Mouse (Mus musculus) hindbrain, postnatal 0 days (tissue): Measurements from ENCODE around the gene Disp3. TPM values are rescaled to one million over a fixed set of nuclear protein-coding genes. Genes with fewer than 3 reads are reported as not detected.
A peak's percentile ranks its signal among the peaks of the same experiment; 100 is the strongest.

Source experiments
- ATAC-seq: fragments of 200-750 bp; cut with Nextera tagmentation; 2 replicates; pipeline ENCODE4 v1.8.0; 2017; ENCODE audit warnings: mild to moderate bottlenecking, moderate TSS enrichment, moderate library complexity
- DNase-seq: peaks from one replicate; pipeline ENCODE4 v3.0.0-alpha.2; 2015; ENCODE audit warnings: low spot score
- H3K27ac ChIP-seq: fragments of 300-500 bp; sonication (generic); 2 replicates; pipeline ENCODE4 v1.5.1; 2014; ENCODE audit warnings: mild to moderate bottlenecking
- H3K27me3 ChIP-seq: fragments of 300-500 bp; sonication (generic); 2 replicates; pipeline ENCODE4 v1.6.1; 2014; ENCODE audit warnings: low read length, mixed read lengths; ENCODE audit not compliant: insufficient read depth
- H3K36me3 ChIP-seq: fragments of 300-500 bp; sonication (generic); 2 replicates; pipeline ENCODE4 v1.6.1; 2014; ENCODE audit warnings: low read length, mixed read lengths; ENCODE audit not compliant: insufficient read depth
- H3K4me1 ChIP-seq: fragments of 300-500 bp; sonication (generic); 2 replicates; pipeline ENCODE4 v1.6.1; 2014; ENCODE audit warnings: antibody characterized with exemption, low read length, mixed read lengths; ENCODE audit not compliant: insufficient read depth
- H3K4me2 ChIP-seq: fragments of 300-500 bp; sonication (generic); 2 replicates; pipeline ENCODE4 v1.6.1; 2014; ENCODE audit warnings: low read depth, mild to moderate bottlenecking, low read length, moderate library complexity, mixed read lengths
- H3K4me3 ChIP-seq: fragments of 300-500 bp; sonication (generic); 2 replicates; pipeline ENCODE4 v1.5.1; 2014; ENCODE audit warnings: low read length
- H3K9ac ChIP-seq: fragments of 300-500 bp; sonication (generic); replicated peaks from 2 replicates; pipeline ENCODE4 v1.6.1; 2014; ENCODE audit warnings: mild to moderate bottlenecking, low read length, moderate library complexity, mixed read lengths
- H3K9me3 ChIP-seq: fragments of 300-500 bp; sonication (generic); 2 replicates; pipeline ENCODE4 v1.6.1; 2016; ENCODE audit warnings: low read length, mixed read lengths
- CTCF ChIP-seq: IDR thresholded peaks from 2 replicates; pipeline ENCODE4 v1.5.1; 2016; ENCODE audit warnings: antibody characterized with exemption, control low read depth, low read depth
- WGBS: fragments of 180-500 bp; shearing (Covaris S2); extraction: QIAGEN DNeasy Blood & Tissue Kit; methylation state at CpG from one replicate; pipeline ENCODE4 v1.1.7; 2014; 5-methylcytosine and 5-hydroxymethylcytosine counted together
- polyA plus RNA-seq: library from polyadenylated mRNA; unstranded; fragments of >200 nt; fragmentation: Nextera tagmentation; extraction: Ambion mirVana; gene quantifications from 2 replicates; pipeline ENCODE4 v1.2.1, GENCODE M21; 2015
- total RNA-seq: library from RNA; depleted of rRNA; stranded (reverse); fragments of >200 nt; gene quantifications from 2 replicates; pipeline ENCODE4 v1.2.3, GENCODE M21; 2014

The Disp3 gene
- total and polyA plus RNA-seq, 2 experiments from 2014 or later, result 8.4 to 53.0 TPM

- WGBS, result 20% methylated on average over 2 of the region's 2 CpGs
- Histone ChIP-seq H3K9me3 (no peaks in the 10 kb centered on the region), H3K27ac (no peak overlapping the region)
These were observed 37.3 kb upstream of the Disp3 start for GRCm38 (mm10) chr4:148325057-148325456.

DNA sequence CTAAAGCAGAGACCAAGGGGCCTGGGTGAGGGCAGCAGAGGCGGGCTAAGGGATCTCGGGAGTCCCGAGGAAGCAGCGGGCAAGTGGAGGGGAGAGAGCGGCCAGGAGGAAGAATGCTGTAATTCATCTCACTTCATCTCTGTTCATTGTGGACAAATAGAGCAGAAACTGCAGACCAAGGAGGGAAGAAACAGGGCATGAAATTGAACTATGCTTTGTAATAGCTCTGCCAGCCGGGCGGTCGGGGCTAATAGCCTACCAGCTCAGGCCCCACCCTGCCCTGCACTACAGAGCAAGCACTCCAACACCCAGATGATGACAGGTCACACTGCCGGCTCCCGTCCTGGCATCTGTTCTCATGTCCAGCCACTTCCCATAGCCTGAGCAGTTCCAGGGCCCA lies 34.4 kb upstream of the Disp3 start:
- Histone ChIP-seq H3K27me3 (no peaks in the 10 kb centered on the region; the same call in 1 of the 2 replicates), H3K4me3 (no peak overlapping the region), H3K36me3 (no peaks in the 10 kb centered on the region), H3K9ac (no peak overlapping the region), H3K9me3 (no peaks in the 10 kb centered on the region), H3K27ac (peak overlapping the region; percentile 3; the same call in 1 of the 2 replicates), H3K4me1 (peaks cover 5% of the 10 kb centered on the region), H3K4me2 (no peak overlapping the region)
- no peak for DNase-seq
- 18% methylated on average over 10 of the region's 10 CpGs for WGBS
- TF ChIP-seq CTCF, result no peak
- peak; percentile 64 for ATAC-seq

More at GRCm38 (mm10) chr4:148325057-148325456, 37.3 kb upstream of the Disp3 start:
- Histone ChIP-seq H3K27me3 (no peaks in the 10 kb centered on the region; the same call in 1 of the 2 replicates), H3K4me2 (no peak overlapping the region), H3K36me3 (no peaks in the 10 kb centered on the region), H3K4me3 (no peak overlapping the region), H3K4me1 (peaks cover 9% of the 10 kb centered on the region), H3K9ac (no peak overlapping the region)
- DNase-seq (no peak), ATAC-seq (no peak)
- TF ChIP-seq CTCF, result no peak

DNA sequence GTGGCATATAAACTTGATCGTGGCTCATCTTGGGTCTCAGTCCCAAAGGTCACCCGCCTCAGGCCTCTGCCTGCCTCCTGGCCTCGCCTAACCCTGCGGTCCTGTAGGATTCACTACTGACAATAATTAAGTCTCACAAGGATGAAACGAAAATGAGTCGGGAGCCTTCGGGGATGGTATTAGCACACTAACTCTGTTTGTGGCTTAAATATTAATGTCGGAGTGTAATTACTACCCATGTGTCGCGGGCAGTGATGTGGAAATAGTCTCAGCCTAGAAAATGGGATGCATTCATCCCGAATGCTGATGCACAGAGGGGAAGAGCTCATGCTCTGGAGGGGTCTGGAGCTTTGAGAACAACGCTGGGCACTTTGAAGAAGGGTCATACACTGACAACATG lies 31.6 kb upstream of the Disp3 start:
- Histone ChIP-seq H3K36me3 (no peaks in the 10 kb centered on the region), H3K27ac (no peak overlapping the region), H3K4me2 (no peak overlapping the region), H3K9ac (no peak overlapping the region), H3K4me1 (peaks cover 17% of the 10 kb centered on the region), H3K27me3 (no peaks in the 10 kb centered on the region; the same call in 1 of the 2 replicates), H3K4me3 (no peak overlapping the region), H3K9me3 (no peaks in the 10 kb centered on the region)
- WGBS, result 50% methylated on average over 12 of the region's 12 CpGs
- no peak for ATAC-seq
- no peak for DNase-seq
- no peak for TF ChIP-seq CTCF

GRCm38 (mm10) chr4:148315377-148316175 lies 27.8 kb upstream of the Disp3 start:
- peaks cover 27% of the 10 kb centered on the region for H3K4me1 ChIP-seq

DNA sequence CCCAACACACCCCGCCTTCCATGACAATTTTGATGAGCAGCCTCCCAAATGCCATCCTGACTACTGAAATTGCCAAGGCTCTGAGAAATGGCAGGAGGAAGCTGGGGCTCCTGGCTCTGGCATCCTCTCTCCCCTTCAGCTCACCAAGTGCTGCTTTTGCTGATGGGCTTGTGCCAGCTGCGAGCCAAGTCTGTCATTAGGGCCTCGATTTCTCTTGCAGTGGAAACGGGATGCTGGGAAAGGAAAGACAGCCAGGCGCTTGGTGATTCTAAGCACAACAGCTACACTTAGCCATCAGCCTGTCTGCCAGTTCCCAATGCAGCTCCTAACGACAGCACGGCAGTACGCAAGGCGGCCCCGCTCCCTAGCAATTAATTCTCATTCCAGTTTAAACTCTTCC lies 26.6 kb upstream of the Disp3 start:
- peak; percentile 25; the same call in 1 of the 2 replicates for ATAC-seq
- Histone ChIP-seq H3K4me1 (peaks cover 27% of the 10 kb centered on the region), H3K9me3 (no peaks in the 10 kb centered on the region)

More at GRCm38 (mm10) chr4:148315377-148316175, 27.8 kb upstream of the Disp3 start:
- Histone ChIP-seq H3K9ac (no peak overlapping the region), H3K27ac (no peak overlapping the region), H3K4me2 (no peak overlapping the region), H3K9me3 (no peaks in the 10 kb centered on the region), H3K36me3 (no peaks in the 10 kb centered on the region), H3K4me3 (no peak overlapping the region), H3K27me3 (no peaks in the 10 kb centered on the region)
- DNase-seq (peak; percentile 58), ATAC-seq (0 out of 2 replicates have a peak, but pooled peaks have one; percentile 27)
- WGBS, result 51% methylated on average over 16 of the region's 16 CpGs
- no peak for TF ChIP-seq CTCF

DNA sequence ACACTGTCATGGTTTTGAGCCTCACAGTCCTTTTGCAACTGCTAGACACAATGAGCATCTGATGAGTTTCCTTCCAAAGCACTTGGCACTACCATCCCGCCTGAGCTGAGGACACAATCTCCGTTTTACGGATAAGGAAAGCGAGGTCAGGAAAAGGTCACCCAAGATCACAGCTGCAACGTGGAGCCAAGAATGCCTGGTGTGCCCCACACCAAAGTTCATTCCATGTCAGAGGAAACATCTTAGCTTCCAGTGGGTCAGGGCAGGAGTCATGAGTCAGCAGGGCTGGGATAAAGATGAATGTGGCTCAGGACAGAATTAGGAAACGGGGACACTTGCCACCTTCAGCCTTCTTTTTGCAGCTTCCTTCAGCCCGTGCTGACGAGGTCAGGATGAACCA lies 25.8 kb upstream of the Disp3 start:
- TF ChIP-seq CTCF, result no peak
- no peak overlapping the region for H3K27ac ChIP-seq
- H3K4me2 ChIP-seq, result no peak overlapping the region
- H3K4me1 ChIP-seq, result peaks cover 27% of the 10 kb centered on the region
- H3K36me3 ChIP-seq, result no peaks in the 10 kb centered on the region
- H3K9ac ChIP-seq, result no peak overlapping the region
- DNase-seq, result no peak
- H3K4me3 ChIP-seq, result no peak overlapping the region
- WGBS, result 43% methylated on average over 8 of the region's 8 CpGs
- H3K9me3 ChIP-seq, result no peaks in the 10 kb centered on the region
- no peaks in the 10 kb centered on the region for H3K27me3 ChIP-seq
- ATAC-seq, result no peak

More for the DNA sequence above, 26.6 kb upstream of the Disp3 start:
- Histone ChIP-seq H3K4me2 (0 out of 2 replicates have a peak overlapping the region, but pooled peaks have one; percentile 2), H3K27ac (no peak overlapping the region), H3K36me3 (no peaks in the 10 kb centered on the region), H3K4me3 (no peak overlapping the region), H3K9ac (0 out of 2 replicates have a peak overlapping the region, but pooled peaks have one; percentile 4), H3K27me3 (no peaks in the 10 kb centered on the region)
- peak; percentile 51 for DNase-seq
- 25% methylated on average over 10 of the region's 10 CpGs for WGBS
- TF ChIP-seq CTCF, result no peak
